Mouse (Mus musculus) hindbrain, embryonic 15.5 days (tissue): Measurements from ENCODE around the gene Ins1. TPM values are rescaled to one million over a fixed set of nuclear protein-coding genes. Genes with fewer than 3 reads are reported as not detected.

Source experiments
- ATAC-seq: fragments of 200-750 bp; cut with Nextera tagmentation; 2 replicates; pipeline ENCODE4 v1.8.0; 2017; ENCODE audit warnings: low read depth, moderate number of reproducible peaks, moderate TSS enrichment; ENCODE audit not compliant: low FRiP score
- H3K27ac ChIP-seq: fragments of 300-500 bp; sonication (generic); replicated peaks from 2 replicates; pipeline ENCODE4 v1.5.1; 2015; ENCODE audit warnings: mild to moderate bottlenecking, inconsistent platforms
- H3K27me3 ChIP-seq: fragments of 300-500 bp; sonication (generic); 2 replicates; pipeline ENCODE4 v1.6.1; 2015; ENCODE audit warnings: control low read depth, inconsistent platforms
- H3K36me3 ChIP-seq: fragments of 300-500 bp; sonication (generic); 2 replicates; pipeline ENCODE4 v1.6.1; 2015; ENCODE audit warnings: control low read depth, inconsistent platforms
- H3K4me1 ChIP-seq: fragments of 300-500 bp; sonication (generic); replicated peaks from 2 replicates; pipeline ENCODE4 v1.6.1; 2015; ENCODE audit warnings: control low read depth, inconsistent platforms
- H3K4me2 ChIP-seq: fragments of 300-500 bp; sonication (generic); 2 replicates; pipeline ENCODE4 v1.6.1; 2015; ENCODE audit warnings: moderate library complexity, mild to moderate bottlenecking, inconsistent platforms
- H3K4me3 ChIP-seq: fragments of 300-500 bp; sonication (generic); 2 replicates; pipeline ENCODE4 v1.5.1; 2015; ENCODE audit warnings: mild to moderate bottlenecking, inconsistent platforms
- H3K9ac ChIP-seq: fragments of 300-500 bp; sonication (generic); 2 replicates; pipeline ENCODE4 v1.6.1; 2015; ENCODE audit warnings: inconsistent platforms
- H3K9me3 ChIP-seq: fragments of 300-500 bp; sonication (generic); 2 replicates; pipeline ENCODE4 v1.6.1; 2016; ENCODE audit warnings: control low read depth, inconsistent platforms
- polyA plus RNA-seq: library from polyadenylated mRNA; unstranded; fragments of >200 nt; fragmentation: Nextera tagmentation; extraction: Ambion mirVana; gene quantifications from 2 replicates; pipeline ENCODE4 v1.2.1, GENCODE M21; 2015

Ins1 gene
- not detected in 2 replicates for polyA plus RNA-seq

DNA sequence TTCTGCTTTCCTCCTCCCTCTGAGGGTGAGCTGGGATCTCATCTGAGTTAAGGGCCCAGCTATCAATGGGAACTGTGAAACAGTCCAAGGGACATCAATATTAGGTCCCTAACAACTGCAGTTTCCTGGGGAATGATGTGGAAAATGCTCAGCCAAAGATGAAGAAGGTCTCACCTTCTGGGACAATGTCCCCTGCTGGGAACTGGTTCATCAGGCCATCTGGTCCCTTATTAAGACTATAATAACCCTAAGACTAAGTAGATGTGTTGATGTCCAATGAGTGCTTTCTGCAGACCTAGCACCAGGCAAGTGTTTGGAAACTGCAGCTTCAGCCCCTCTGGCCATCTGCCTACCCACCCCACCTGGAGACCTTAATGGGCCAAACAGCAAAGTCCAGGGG, at the start of gene Ins1:
TSS of gene Ins1 (plus strand) at position 301 of the 400 bp plus-strand sequence.
- H3K36me3 ChIP-seq, result no peaks in the 10 kb centered on the region
- H3K9me3 ChIP-seq, result no peaks in the 10 kb centered on the region
- no peak within 1 kb of the TSS for H3K4me2 ChIP-seq
- no peaks in the 10 kb centered on the region for H3K4me1 ChIP-seq
- no peak for ATAC-seq
- no peak within 1 kb of the TSS for H3K9ac ChIP-seq
- H3K4me3 ChIP-seq, result no peak within 1 kb of the TSS
- no peak within 1 kb of the TSS for H3K27ac ChIP-seq
- no peaks in the 10 kb centered on the region for H3K27me3 ChIP-seq
